Comparison of ENCODE assay signal across 18 mouse cellular contexts in genomic region chr15:64009596-64009995, GRCm38 (mm10).
"Had no signal": no experiment of that assay in that cellular context is flagged by ENCODE, and none has a peak within 500 bp of the region (broad histone marks: within the 10 kb centered on the region; RNA-seq: fewer than 3 reads in every experiment).

No protein-coding gene starts in this region.

- H3K27ac ChIP-seq: midbrain, embryonic 10.5 days; midbrain, embryonic 12.5 days; neural tube, embryonic 12.5 days had no signal

- H3K9ac ChIP-seq: lung, embryonic 14.5 days; midbrain, embryonic 12.5 days; neural tube, embryonic 12.5 days had no signal

- H3K4me2 ChIP-seq: lung, embryonic 14.5 days; midbrain, embryonic 12.5 days; neural tube, embryonic 12.5 days had no signal

- H3K4me3 ChIP-seq: midbrain, embryonic 10.5 days; midbrain, embryonic 12.5 days; myocyte; neural tube, embryonic 12.5 days had no signal

- ATAC-seq: midbrain, embryonic 16.5 days had no signal

- H3K27me3 ChIP-seq: midbrain, embryonic 12.5 days; neural tube, embryonic 12.5 days had no signal

- H3K9me3 ChIP-seq: midbrain, embryonic 12.5 days; neural tube, embryonic 12.5 days had no signal

- DNase-seq: lung, adult 18-20 months; lung, embryonic 14.5 days; lung, postnatal 10 days; lung, postnatal 4 days; midbrain, embryonic 14.5 days; retina, postnatal 1 day; right cerebral cortex, adult 18-20 months; right cerebral cortex, postnatal 25 days; right cerebral cortex, postnatal 4 days; spleen, adult 18-20 months; thymus, adult 2 months; thymus, postnatal 25 days; thymus, postnatal 4 days had no signal

- H3K36me3 ChIP-seq: midbrain, embryonic 10.5 days; midbrain, embryonic 12.5 days; neural tube, embryonic 12.5 days had no signal
